Mouse (Mus musculus) gastrocnemius, postnatal 4 days (tissue): ENCODE measurements around the gene Pter. TPM values are rescaled to one million over a fixed set of nuclear protein-coding genes. Genes with fewer than 3 reads are reported as not detected.

Experiments
- DNase-seq, 2 experiments: peaks; one replicate each; pipeline ENCODE4 v3.0.0; 2021 to 2022; ENCODE audit warnings: low spot score in 2 of 2, mixed read lengths in 2 of 2
- total RNA-seq, 2 experiments: library from RNA; stranded (reverse); gene quantifications; 2 replicates each; pipeline ENCODE4 v1.2.3; 2021

Pter gene
- total RNA-seq, 2 experiments from 2014 or later: 8.6 to 10.5 TPM

GRCm38 (mm10) chr2:13000026-13000425, 76.2 kb downstream of the Pter start:
- DNase-seq: no peak

DNA sequence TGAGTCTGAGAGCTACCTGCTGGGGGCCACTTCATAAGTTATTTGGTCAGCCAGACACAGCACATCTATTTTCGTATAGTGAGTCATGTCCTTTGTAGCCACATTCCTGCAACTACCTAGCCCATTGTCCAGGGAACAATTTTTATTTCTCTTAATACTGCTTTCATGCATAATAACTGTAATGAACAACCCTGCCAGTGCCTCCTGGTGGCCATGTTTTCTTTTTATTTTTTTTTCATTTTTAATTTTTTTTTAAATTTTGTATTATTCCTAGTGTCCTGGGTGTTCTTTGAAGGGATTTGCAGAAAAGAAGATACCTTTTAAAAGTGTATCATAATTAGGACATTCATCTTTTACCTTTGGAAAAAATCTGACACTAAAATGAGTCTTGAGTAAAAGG, 84.6 kb downstream of the Pter start:
- DNase-seq: no peak

GRCm38 (mm10) chr2:13009261-13009972, 85.6 kb downstream of the Pter start:
- DNase-seq: peak in 1 of 2 experiments; percentile 15

DNA sequence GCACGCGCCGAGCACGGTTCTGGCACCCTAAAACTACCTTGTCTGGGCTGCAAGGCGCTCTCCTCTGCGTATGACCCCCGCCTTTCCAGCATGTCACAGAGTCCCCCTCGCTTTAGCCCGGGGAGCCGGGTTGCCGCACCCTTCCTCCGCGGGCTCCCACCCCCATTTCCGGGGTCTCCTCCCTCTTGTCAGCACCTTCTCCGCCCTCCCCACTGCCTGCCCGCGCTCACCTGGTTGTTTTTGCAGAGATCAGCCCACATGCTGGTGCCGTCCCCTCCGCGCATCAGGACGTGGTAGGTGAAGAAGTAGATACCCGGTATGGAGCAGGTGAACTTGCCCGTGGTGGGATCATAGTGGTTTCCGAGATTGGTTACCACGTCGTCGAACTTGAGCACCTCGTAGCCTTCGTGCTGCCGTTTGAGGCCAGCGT, 86.2 kb downstream of the Pter start:
- peak in 1 of 2 experiments; percentile 14 for DNase-seq

GRCm38 (mm10) chr2:13010460-13011341, 86.9 kb downstream of the Pter start:
- DNase-seq: peak; percentile 37 to 56

- peak in 1 of 2 experiments; percentile 18 for DNase-seq
Measured at GRCm38 (mm10) chr2:13011472-13011871, 87.6 kb downstream of the Pter start, which contains the start of gene C1ql3. TSS of gene C1ql3 (minus strand) at chr2:13011806.

GRCm38 (mm10) chr2:13011973-13012372, 88.1 kb downstream of the Pter start:
- no peak for DNase-seq

- DNase-seq: no peak
Measured at GRCm38 (mm10) chr2:13018382-13018781, 94.5 kb downstream of the Pter start.

GRCm38 (mm10) chr2:13018861-13019260, 95.0 kb downstream of the Pter start:
- DNase-seq: no peak

DNA sequence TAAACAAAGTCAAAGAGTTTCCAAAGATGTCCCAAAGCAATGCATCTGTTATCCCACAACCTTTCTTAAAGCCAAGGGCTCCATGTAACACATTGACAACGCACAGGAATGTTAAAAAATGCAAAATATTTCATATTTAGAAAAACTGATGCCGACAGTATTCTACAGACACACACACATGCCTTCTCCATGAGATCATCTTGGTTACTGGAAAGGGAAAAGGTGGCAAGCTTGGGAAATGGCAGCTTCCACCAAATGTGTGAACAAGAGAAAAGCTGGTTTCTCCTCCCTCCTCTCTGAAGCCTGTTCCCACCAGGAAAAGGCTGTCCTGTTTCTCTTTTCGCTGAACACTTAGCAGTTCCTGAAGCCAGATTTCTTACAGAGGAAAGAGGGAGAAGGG, 114.9 kb downstream of the Pter start:
- DNase-seq: no peak

GRCm38 (mm10) chr2:13039785-13040184, 115.9 kb downstream of the Pter start:
- DNase-seq: no peak

- DNase-seq: no peak
Measured at GRCm38 (mm10) chr2:13044555-13044954, 120.7 kb downstream of the Pter start.

DNA sequence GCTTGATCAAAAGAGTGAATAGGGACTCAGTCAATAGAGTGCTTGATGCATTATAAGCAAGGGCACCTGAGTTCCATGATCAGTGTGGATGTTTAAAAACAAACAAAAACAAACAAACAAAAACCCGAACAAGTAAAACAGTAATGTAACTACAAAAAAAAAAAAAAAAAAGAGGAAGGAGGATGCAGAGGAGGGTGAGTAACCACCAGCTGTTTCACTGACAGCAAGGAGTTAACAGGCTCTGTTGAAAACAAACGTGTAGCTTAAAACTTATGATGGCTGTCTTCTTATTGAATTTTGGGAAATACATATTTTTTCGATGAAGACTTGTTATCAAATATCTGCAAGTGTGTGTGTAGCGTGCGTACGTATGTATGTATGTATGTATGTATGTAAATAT, 124.8 kb downstream of the Pter start:
- no peak for DNase-seq

Other genes starting within 250 kb of the Pter start
- gene C1ql3, start 87.8 kb downstream of the Pter start, total RNA-seq: 1 to 10 TPM; 4.5 to 4.8 TPM